Mouse (Mus musculus) adrenal gland, adult 2 months (tissue): Measurements from ENCODE around the gene Sipa1l1. TPM values are rescaled to one million over a fixed set of nuclear protein-coding genes. Genes with fewer than 3 reads are reported as not detected.

Source experiments
- DNase-seq: peaks from one replicate; pipeline ENCODE4 v3.0.0; 2021
- polyA plus RNA-seq: library from polyadenylated mRNA; depleted of rRNA; stranded (reverse); fragments of >200 nt; gene quantifications from 2 replicates; pipeline ENCODE4 v1.2.3, GENCODE M21; 2012
- total RNA-seq, 2 experiments: library from RNA; stranded (reverse); gene quantifications; 2 replicates each; pipeline ENCODE4 v1.2.3; 2021

Gene Sipa1l1
- total and polyA plus RNA-seq, 3 experiments, result 9.7 to 29.7 (median 25.1) TPM

DNA sequence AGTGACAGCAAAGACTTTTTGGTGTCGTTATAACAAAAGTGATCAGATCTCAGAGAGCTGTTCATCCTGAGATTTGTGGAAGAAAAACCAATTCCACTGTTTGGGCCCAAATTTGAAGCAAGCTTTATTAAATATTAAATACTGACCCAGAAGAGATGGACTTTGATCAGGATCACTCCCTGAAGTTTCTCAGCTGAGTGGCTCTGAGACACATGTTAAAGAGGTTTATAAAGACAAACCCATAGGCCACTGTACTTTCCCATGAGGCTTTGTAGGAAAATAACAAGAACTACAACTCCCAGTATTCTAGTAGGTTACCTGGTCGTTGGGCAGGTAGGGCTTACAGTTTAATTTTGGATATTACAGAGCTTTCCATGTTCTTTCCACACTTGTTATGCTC, 127.2 kb downstream of the Sipa1l1 start:
- DNase-seq, result no peak

DNA sequence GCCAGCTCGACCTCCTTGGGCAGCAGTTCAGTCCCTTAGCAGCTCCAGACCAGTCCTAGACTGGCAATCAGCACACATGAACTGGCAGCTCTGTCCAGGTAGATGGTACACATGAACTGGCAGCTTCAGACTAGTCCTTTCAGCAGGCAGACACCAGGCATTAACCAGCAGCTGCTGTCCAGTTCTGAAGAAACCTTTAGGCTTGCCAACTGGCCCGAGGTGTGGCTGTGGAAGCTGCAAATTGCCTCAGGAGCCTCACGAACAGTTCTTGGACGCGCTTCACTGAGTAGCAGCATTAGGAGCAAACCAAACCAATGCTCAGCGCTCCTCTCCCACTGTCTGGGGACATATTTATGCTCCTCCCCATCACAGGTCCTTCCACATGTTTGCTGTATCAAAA, 128.1 kb downstream of the Sipa1l1 start:
- DNase-seq, result no peak

DNA sequence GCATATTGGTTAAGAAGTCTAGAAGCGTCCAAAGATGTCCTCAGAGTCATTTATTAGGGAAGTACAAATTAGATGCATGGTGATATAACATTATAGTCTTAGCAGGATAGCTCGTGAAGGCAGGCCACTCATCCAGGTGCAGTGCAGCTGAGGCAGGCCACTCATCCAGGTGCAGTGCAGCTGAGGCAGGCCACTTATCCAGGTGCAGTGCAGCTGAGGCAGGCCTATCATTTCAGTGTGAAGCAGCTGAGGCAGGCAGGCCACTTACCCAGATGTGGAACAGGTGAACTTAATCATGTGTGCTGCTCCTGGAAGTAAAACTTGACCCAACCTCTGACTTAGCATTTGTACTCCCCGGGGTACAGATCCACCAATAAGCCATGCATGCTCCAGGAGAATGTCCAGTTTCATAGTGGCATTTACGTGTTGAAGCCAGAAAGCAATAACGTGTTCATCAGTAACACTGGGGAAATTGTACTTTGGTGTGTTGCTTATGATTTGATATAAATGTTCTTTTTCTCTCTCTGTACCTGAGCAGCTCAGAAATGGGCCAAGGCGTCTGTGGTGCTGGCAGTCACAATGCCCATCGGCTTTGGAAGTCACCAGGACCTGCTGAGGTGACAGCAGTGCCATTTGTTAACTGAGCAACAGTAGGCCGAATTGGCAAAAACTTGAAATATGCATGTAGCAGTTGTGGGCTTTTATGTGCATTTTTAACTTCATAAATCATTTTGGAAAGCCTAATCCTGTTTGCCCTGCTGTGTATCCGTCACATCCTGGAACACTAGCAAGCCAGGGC, 129.7 kb downstream of the Sipa1l1 start:
- DNase-seq, result no peak

DNA sequence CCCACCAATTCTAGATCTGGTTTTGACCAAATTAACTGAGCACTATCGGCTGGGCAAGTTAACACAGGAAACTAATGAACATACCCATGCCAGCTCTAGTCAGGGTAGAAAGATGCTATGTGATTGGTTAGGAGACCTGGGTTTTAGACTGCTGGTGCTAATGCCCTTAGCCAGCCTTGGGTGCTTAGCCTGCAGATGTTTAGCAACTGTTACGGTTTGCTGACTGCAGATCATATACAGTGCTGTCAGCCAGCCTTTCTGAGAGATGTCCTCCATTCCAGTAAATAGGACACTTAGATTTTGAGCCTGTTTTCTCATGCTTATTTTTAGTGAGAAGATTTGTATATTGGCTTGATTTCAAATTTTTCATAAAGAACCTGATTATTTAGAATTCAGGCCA, 135.0 kb downstream of the Sipa1l1 start:
- DNase-seq, result no peak

DNA sequence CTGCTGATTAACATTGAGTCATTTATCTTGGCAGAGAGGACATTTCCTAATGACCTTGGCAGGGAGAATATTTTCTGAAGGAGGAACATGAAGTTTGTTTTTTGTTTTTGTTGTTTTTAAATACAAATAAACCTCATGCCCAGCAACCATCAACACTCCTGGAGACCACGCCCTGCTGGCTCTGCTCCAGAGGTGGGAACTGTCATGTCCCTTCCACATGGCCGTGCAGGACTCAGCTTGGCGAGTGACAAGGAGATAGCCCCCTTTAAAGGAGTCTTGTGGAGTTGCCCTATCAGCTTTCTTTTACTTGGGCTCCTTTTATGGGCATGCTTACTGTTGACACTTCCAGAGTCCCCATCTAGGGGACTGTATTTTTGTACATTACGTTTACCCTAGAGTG, 136.9 kb downstream of the Sipa1l1 start:
- DNase-seq, result no peak

DNA sequence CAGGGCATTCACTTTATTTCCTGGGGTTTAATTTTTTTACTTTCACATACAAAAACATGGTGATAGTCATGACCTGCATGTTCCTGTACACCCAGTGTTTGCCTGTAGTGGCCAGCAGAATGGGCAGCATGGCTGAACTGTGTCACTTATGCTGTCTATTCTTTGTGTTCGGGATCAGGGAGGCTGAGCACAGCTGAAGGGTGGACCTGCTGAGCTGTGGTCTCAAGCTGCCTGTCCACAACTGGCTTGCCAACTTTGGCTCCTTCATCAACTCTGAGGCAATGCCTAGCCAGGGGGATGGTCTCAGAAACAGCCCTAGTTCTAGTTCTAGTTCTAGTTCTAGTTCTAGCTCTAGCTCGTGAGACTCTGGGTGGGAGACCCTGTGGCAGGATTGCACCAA, 142.5 kb downstream of the Sipa1l1 start:
- no peak for DNase-seq

DNA sequence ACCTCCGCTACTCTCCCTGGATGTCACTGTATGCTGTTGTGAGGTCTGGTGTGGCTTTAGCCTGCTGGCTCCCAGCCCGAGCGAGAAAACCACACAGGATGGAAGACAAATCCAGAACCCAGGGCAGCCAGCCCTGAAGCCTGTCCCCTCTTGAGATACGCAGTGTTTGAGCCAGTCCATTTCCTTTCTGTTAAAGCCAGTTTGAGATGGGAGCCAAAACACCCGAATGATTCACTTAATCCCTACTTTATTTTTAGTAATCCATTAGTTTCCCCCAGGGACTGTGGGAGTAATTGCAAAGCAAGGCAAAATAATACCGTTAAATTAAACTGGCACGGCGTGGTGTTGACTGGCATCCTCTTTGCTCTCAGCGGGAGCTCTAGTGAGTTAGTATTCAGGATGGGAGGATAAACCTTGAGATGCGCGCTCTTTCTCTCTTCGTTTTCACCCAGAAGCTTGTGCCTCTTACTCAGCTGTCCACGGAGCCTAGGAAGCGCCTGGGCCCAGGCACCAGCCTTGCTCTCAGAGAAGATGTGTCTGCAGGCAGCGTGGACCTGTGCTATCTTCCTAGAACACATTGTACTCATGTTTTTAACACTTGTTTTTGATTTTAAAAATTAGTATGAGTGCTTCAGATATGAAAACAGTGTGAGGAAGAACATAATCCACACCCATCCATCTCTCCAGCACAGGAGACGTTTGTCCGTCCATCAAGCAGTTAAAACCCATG, 143.1 kb downstream of the Sipa1l1 start:
- peak; percentile 37 for DNase-seq

DNA sequence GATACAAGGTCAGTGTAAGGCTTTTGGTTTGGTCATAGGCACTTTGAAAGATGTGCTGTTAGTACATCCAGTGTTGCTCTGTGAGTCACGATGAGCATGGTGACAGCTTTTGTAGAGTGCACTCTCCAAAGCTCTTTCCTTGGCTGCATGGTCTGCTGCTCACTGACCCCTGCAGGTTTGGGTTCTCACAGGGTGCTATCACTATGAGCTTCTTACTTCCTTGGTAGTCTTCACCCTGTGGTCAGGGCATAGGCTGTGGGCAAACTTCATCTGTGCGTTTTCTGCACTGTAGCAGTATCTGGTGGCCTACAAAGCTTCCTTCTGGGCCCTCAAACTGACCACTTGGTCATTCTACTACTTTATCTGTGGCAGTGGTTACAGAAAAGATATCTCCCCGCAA, 144.0 kb downstream of the Sipa1l1 start:
- no peak for DNase-seq

DNA sequence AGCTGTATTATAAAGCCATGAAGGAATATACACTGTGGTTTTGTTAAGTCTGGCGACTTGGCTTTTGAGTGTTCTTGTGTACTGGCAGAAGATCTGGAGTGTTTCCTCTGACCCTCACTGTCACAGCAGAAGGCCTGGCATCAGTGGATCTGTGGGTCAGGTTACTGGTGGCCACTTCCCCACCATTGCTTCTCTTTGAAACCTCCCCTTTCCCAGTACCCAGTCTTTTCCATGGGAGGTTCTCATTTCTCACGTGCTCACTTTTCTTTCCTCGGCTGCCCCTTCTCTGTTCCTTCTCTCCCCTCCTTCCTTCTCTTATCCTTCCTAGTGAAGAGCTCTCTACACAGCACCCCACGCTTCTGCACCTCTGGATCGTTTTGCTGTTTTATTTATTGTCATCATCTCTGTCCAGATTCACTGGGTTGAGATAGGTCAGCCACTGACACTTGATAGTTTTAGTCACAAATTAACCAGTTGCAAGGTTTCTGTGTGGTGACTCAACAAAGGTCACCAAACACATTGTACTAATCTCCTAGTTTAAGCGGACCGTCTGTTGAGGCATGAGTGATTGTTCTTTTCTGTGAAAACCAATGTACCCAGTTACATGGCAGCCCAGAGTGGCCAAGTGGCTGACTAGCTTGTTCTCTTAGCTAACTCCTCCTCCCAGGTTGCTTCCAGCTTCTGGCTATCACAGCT, 150.5 kb downstream of the Sipa1l1 start:
- no peak for DNase-seq

DNA sequence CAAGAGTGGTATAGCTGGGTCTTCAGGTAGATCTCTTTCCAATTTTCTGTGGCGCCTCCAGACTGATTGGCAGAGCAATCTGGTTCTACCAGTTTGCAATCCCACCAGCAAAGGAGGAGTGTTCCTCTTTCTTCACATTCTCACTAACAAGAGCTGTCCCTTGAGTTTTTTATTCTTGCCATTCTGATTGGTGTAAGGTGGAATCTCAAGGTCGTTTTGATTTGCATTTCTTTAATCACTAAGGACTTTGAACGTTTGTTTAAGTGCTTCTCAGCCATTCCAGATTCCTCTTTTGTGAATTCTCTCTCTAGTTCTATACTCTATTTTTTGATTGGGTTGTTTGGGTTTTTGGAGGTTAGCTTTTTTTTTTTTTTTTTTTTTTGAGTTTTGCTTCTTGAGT, 151.1 kb downstream of the Sipa1l1 start:
- DNase-seq, result no peak

DNA sequence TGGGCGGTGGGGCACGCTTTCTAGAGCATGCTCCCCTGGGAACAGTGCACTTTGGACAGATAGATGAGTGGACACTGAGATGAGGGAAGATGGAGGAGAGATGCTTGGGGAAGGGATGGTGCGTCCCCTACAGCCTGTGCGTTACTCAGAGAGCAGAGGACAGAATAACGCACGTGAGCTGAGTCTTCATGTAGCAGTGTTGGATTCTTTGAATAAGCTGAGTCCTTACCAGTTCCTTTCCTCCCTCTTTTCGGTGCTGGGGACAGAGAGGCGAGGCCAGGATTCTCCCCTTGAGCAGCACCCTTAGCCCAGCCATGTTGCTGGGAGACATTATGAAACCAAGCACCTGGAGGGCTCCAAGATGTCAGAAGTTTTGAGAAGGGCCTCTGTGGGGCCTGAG, 152.3 kb downstream of the Sipa1l1 start:
- DNase-seq, result no peak

DNA sequence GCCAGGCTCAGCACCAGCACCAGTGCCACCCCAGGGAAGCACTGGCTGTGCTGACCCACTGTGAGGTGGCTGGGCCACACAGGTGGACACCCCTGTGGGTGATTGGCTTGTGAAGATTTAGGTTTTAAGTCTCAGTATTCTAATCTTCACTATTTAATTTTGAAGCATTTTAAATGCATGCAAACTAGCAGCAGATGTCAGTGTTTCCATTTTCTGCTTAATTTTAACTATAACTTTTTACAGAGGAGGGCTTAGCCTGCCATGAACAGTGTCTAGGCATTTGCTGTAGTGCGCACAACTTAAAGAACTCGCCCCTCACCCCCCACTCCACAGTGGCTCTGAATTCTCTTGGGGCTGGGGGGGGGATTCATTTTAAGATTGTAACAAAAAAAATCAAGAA, 152.7 kb downstream of the Sipa1l1 start:
- DNase-seq, result no peak

DNA sequence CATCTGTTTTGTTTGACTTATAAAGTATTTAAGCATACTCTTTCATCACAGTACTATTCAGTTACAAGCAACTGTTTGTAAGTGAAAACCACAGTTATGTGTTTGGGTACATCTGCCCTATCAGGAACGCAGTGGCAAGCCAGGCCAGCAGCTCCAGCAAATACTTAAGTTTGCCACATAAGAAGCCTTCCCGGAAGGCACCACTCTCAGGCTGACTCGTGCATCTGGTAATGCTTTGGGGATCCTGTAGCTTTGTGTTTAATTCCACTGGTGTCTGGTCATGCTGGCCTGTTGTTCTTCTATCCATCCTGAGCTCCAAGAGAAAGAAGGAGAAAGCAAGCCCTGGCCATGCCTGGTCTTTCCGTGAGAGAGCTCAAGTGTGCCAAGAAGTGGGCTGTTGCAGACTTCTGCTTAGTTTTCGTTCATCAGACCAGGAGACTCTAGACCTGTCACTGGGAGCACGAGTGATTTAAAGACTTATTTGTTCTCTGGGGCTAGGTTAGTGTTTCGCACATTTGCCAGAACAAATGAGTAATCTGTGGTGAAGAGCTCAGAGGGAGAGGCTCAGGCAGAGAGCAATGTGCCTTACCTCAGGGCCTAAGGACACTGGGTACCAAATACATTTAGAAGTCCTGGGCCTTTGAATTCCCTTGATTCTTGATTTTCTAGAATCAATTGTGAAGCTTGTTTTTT, 153.8 kb downstream of the Sipa1l1 start:
- DNase-seq, result no peak

DNA sequence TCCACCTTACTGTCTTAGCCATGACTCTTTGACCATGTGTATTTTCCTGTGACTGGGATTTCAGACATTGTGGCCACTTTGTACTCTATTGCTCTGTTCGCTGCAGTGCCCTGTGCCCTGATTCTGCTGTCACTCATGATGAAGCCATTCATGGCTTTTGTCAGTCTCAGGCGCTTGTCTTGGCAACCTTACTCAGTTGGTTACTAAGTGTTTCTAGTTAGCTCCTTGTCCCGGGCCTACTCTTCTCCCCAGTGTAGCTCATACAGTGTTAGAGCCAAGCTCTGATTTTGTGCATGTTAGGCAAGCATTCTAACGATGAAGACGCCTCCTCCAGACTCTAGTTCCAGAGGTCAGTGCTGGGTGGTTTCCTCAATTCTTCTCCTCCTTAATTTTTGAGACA, 155.5 kb downstream of the Sipa1l1 start:
- no peak for DNase-seq

DNA sequence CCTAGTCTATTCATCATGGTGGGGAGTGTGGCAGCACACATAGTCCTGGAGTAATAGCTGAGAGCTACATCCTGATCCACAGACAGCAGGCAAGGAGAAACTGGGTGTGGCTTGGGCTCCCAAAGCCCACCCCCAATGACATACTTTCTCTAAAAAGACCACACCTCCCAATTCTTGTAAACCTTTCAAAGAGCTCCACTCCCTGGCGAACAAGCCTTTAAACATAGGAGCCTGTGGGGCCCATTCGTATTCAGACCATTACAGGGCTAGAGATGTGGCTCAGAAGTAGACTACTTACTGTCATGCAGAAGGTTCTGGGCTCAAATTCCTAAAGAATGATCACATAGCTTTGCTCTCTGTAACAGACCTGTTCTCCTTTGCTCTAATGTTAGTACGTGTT, 156.4 kb downstream of the Sipa1l1 start:
- no peak for DNase-seq

DNA sequence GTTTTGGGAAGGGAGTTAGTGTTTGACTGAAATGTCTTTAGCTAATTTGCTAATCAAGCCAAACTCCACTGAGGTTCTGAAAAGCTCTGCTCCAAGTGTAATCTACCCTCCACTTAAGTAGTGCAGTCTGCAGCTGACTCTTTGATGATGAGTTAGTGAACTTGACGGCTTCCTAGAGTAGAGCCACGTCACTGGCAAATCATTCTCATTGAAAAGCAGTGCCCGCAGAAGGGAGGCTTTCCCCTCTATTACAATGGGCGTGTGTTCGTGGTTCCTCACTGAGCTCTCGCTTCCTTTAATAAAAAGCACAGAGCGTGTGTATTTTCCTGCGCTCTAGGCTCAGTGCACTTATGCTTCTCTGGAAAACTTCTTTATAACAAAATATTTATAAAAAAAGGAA, 157.3 kb downstream of the Sipa1l1 start:
- no peak for DNase-seq

DNA sequence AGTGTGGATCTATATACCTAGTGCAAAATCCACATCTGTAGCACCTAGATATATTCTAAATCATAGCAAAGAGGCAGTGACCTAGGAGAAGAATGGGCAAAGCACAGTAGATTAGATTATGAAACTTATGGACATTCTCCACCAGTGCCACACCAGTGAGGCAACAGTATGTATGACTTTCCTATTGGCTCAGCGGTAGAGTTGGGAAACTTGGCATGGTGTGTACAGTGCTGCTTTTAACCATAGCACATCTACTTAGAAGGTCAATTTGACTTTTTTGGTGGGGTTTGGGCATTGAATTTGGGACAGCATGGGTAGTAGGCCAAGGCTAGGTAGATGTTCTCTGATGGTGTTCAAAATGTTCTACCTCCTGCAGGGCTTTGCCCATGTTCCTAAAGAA, 159.0 kb downstream of the Sipa1l1 start:
- no peak for DNase-seq

DNA sequence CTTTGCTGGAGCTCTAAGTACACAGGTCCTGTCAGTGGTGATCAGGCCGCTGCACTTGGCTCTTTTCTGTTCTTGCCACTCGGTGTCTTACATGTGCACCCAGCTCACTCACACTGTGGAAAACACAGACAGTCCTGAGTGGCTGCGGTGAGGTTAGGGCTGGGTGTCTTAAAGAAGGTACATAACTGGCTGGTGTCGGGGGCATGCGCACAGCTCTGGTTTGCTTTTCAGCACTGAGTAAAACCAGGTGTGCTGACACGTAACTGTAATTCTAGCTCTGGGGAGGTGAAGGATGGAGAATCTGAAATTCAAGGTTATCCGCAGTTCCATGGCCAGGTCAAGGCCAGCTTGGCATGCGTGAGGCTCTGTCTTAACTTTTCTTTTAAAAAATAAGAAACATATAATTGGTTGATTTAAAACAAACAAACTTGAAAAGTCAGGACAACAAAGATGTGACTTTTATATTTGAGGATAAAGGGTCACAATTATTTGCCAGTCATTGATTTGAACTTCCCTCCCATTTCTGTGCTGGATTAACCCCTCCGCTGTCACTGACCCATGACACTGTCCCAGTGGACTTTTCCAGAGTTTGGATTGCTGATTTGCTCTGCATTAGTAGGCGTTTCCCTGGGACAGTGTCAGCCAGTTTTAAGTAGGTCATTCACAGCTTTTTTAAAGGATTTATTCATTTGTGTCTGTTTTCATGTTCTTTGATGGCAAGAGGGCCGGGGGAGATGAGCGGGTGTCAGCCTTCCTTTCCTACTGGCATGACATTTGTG, 163.9 kb downstream of the Sipa1l1 start:
- no peak for DNase-seq

DNA sequence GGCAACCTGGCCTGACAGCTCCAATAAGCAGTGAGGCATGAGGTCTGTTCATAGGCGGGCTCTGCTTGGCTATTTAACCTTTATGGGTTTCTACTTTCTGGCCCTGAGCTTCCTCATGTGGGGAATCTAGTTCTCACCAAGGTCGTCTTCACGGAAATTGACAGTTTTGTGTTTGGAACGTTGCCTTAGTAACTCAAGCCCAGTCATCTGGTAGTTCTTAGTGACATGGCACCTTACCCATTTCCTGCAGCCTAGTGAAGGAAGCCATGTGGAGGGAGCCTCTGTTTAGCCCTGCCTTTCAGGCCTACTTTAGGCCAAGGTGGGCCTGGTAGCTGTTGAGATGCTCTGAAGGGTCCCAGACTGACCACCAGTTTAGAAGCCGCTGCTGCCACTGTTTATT, 164.9 kb downstream of the Sipa1l1 start:
- DNase-seq, result no peak

DNA sequence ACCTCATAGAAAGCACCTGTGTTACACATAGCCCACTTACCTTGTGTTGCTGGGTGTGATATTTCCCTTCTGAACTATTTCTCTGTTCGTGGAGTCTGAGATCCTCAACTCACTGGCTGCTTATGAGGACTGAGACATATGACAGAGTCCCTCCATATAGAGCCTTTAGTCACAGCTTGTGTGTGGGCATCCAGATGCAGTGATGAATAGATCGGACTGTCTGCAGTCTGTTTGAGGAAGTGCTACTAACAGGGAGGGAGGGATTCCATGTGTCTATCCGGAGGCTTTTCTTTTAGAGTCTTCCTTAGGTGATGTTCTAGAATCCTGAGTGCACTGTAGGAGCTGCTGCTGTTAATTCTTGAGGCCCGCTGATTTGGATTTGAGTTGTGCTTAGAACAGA, 165.4 kb downstream of the Sipa1l1 start:
- DNase-seq, result no peak

DNA sequence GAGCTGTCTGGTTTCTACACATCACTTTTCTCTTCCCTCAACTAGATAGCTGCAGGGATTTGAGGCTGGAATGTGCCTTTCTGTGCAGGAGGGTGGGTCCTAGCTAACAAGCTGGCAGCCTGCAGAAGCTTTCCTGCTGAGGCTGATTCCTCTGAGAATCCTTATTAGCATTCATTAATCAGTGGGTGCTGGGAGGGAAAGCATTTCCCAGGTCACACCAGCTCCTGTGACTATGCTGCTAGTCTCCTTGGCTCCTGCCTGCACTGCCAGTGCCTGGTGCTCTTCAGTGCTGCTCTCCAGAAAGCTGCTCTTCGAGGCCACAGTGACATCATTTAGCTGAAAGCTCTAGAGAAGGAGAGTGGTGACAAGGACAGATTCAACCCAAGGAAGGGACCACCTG, 166.0 kb downstream of the Sipa1l1 start:
- no peak for DNase-seq

DNA sequence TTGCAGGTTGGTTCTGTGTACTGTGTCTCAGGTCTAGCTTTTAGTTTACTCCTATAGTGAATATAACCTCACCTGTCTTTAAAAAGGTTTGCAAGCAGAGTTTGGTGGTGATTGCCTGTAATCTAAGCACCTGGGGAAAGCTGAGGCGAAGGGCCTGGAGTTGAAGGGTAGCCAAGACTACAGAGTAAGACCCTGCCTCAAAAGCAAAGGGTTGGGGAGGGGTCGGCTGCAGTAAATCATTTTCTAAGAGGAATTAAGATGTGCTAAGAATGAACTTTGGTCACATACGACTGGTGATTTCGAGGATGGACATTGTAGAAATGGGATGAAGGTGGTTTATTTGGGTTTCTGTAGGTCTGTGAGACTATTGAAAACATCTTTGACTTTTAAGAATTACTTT, 169.4 kb downstream of the Sipa1l1 start:
- no peak for DNase-seq
